Mouse (Mus musculus): ENCODE measurements around the gene Gm47959.

Gene Gm47959

GRCm38 (mm10) chr1:83032508-83032907 is 32.2 kb downstream of the Gm47959 start:
- DNase-seq (ENCODE audit: extremely low spot score, low read depth, low spot score) = no peak

DNA sequence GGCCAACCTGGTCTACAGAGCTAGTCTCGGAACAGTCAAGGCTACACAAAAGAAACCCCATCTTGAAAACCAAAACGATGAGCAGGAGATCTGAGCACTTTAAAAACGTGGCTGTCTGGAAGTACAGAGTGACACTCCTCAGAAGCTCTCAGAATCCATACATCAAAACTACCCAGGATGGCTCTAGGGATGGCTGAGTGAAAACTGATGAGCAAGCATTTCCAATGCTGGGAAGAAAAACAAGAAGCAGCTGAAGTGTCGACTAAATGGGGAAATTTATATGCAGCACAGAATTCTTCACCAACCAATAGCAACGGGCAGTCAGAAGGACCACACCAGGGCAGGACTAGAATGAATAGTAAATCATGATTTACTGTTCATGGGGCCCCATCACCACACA is 34.2 kb downstream of the Gm47959 start:
- DNase-seq (ENCODE audit: extremely low spot score, low read depth, low spot score) = no peak

- DNase-seq (ENCODE audit: extremely low spot score, low read depth, low spot score) = no peak
These were observed 36.7 kb downstream of the Gm47959 start for GRCm38 (mm10) chr1:83036892-83037667.

GRCm38 (mm10) chr1:83038109-83038672 is 37.8 kb downstream of the Gm47959 start, which contains the start of gene Slc19a3:
Slc19a3 (minus strand) TSS chr1:83038448.
- no peak for DNase-seq (ENCODE audit: extremely low spot score, low read depth, low spot score)

DNA sequence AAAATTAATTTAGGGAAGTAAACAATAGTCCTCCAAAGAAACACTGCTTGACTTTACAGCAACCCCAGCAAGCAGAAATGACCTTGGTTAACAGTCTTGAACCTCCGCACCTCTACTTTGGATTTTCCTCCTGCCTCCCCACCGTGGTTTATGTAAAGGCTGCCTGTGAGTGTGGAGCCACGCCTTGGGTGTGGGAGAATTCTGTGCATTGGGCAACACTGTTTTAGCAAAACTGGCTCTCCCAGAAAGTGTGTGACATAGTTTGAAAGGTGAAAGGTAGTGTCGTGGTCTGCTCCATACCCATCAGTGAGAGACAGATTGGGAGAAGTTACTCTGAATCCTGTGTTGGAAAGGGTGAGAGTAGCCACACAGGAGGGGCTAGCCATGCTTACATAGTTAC is 38.7 kb downstream of the Gm47959 start:
- DNase-seq (ENCODE audit: extremely low spot score, low read depth, low spot score) = no peak

- no peak for DNase-seq (ENCODE audit: extremely low spot score, low read depth, low spot score)
These were observed 42.0 kb downstream of the Gm47959 start, which contains the start of gene Krtap28-10 for GRCm38 (mm10) chr1:83042380-83042779. Krtap28-10 (minus strand) TSS chr1:83042480.

GRCm38 (mm10) chr1:83044882-83045427 is 44.6 kb downstream of the Gm47959 start, which contains the start of gene Gm47969:
Gm47969 (plus strand) TSS chr1:83044932.
- DNase-seq (ENCODE audit: extremely low spot score, low read depth, low spot score) = no peak

Data from hindlimb bud, embryonic 11.5 days (tissue).